Mouse (Mus musculus): ENCODE data around the gene Ube2c. TPM values are rescaled to one million over a fixed set of nuclear protein-coding genes. Genes with fewer than 3 reads are reported as not detected.

Gene Ube2c
- total RNA-seq, 2 experiments from 2014 or later, result 228 to 340 TPM

GRCm38 (mm10) chr2:164761502-164761901, 8.2 kb upstream of the Ube2c start:
- ATAC-seq (ENCODE audit: poor library complexity, severe bottlenecking), result peak; percentile 42; the same call in 1 of the 2 replicates

GRCm38 (mm10) chr2:164761971-164762370, 7.7 kb upstream of the Ube2c start:
- ATAC-seq (ENCODE audit: poor library complexity, severe bottlenecking), result no peak

GRCm38 (mm10) chr2:164762593-164762992, 7.1 kb upstream of the Ube2c start:
- ATAC-seq (ENCODE audit: poor library complexity, severe bottlenecking), result no peak

- ATAC-seq (ENCODE audit: poor library complexity, severe bottlenecking), result no peak
These were observed 3.9 kb upstream of the Ube2c start for GRCm38 (mm10) chr2:164765841-164766240.

GRCm38 (mm10) chr2:164767812-164768540, 1.7 kb upstream of the Ube2c start:
- ATAC-seq (ENCODE audit: poor library complexity, severe bottlenecking), result no peak

- ATAC-seq (ENCODE audit: poor library complexity, severe bottlenecking), result 0 out of 2 replicates have a peak, but pooled peaks have one; percentile 1
These were observed 581 bp downstream of the Ube2c start for GRCm38 (mm10) chr2:164770279-164770678.

- ATAC-seq (ENCODE audit: poor library complexity, severe bottlenecking), result no peak
These were observed 1.4 kb downstream of the Ube2c start for GRCm38 (mm10) chr2:164771123-164771522.

- ATAC-seq (ENCODE audit: poor library complexity, severe bottlenecking), result no peak
These were observed 3.7 kb downstream of the Ube2c start for GRCm38 (mm10) chr2:164773229-164773988.

GRCm38 (mm10) chr2:164773989-164774364, 4.3 kb downstream of the Ube2c start:
- no peak for ATAC-seq (ENCODE audit: poor library complexity, severe bottlenecking)

GRCm38 (mm10) chr2:164776130-164776529, 6.4 kb downstream of the Ube2c start:
- ATAC-seq (ENCODE audit: poor library complexity, severe bottlenecking), result no peak

- no peak for ATAC-seq (ENCODE audit: poor library complexity, severe bottlenecking)
These were observed 7.1 kb downstream of the Ube2c start for GRCm38 (mm10) chr2:164776801-164777200.

- no peak for ATAC-seq (ENCODE audit: poor library complexity, severe bottlenecking)
These were observed 7.7 kb downstream of the Ube2c start for GRCm38 (mm10) chr2:164777246-164778014.

GRCm38 (mm10) chr2:164778015-164778287, 8.3 kb downstream of the Ube2c start:
- ATAC-seq (ENCODE audit: poor library complexity, severe bottlenecking), result no peak

- ATAC-seq (ENCODE audit: poor library complexity, severe bottlenecking), result no peak
These were observed 9.1 kb downstream of the Ube2c start for GRCm38 (mm10) chr2:164778809-164779208.

GRCm38 (mm10) chr2:164779481-164780086, 9.9 kb downstream of the Ube2c start, which contains the start of gene Tnnc2:
Gene Tnnc2 (minus strand): TSS chr2:164779967.
- ATAC-seq (ENCODE audit: poor library complexity, severe bottlenecking), result no peak

GRCm38 (mm10) chr2:164781876-164782275, 12.2 kb downstream of the Ube2c start:
- no peak for ATAC-seq (ENCODE audit: poor library complexity, severe bottlenecking)

- 0 out of 2 replicates have a peak, but pooled peaks have one; percentile 30 for ATAC-seq (ENCODE audit: poor library complexity, severe bottlenecking)
These were observed 14.4 kb downstream of the Ube2c start for GRCm38 (mm10) chr2:164783926-164784581.

- ATAC-seq (ENCODE audit: poor library complexity, severe bottlenecking), result no peak
These were observed 15.2 kb downstream of the Ube2c start for GRCm38 (mm10) chr2:164784869-164785420.

GRCm38 (mm10) chr2:164785481-164786387, 16.0 kb downstream of the Ube2c start, which contains the start of gene Snx21:
Gene Snx21 (plus strand): TSS chr2:164785823.
- ATAC-seq (ENCODE audit: poor library complexity, severe bottlenecking), result peak; percentile 71

Data from megakaryocyte, adult 5-6 weeks (primary cell).